Mouse (Mus musculus): Measurements from ENCODE around the gene Stam2.

Stam2 gene

GRCm38 (mm10) chr2:52742256-52743158 lies at the start of gene Stam2:
Gene Stam2, minus strand, starts transcription at chr2:52742281.
- no peak for DNase-seq (ENCODE audit: low read depth, low spot score)

DNA sequence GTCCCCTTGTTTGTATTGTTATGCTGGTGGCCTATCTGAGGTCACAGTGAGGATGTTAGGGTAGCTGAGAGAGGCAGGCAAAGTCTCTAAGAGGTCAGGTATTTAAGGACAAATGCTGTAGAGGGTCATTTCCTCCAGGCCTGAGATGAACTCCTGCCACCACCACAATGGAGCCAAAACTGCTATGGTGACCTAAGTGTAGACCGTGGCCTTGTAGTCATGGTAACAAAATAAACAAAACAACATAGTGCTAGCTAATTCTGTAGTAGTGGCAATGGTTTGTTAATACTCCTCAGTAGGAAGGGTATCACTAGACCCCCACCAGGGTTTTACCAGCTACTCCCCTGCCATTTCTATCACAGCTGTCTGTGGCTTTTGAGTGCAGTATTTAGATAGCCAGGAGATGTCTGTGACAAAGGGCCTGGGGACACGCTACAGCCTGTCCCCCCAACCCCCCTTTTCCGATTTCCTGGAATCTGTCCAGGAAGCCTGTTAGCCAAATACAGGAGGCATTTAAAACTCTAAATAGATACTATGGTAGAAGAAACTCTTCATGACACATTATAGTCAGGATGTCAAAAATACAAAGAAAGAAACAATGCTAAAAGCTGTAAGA lies 43.1 kb upstream of the Stam2 start:
- no peak for DNase-seq (ENCODE audit: low read depth, low spot score)

GRCm38 (mm10) chr2:52779987-52780386 lies 37.9 kb upstream of the Stam2 start:
- DNase-seq (ENCODE audit: low read depth, low spot score) = no peak

- DNase-seq (ENCODE audit: low read depth, low spot score) = no peak
Observed at GRCm38 (mm10) chr2:52779381-52779780, 37.3 kb upstream of the Stam2 start.

DNA sequence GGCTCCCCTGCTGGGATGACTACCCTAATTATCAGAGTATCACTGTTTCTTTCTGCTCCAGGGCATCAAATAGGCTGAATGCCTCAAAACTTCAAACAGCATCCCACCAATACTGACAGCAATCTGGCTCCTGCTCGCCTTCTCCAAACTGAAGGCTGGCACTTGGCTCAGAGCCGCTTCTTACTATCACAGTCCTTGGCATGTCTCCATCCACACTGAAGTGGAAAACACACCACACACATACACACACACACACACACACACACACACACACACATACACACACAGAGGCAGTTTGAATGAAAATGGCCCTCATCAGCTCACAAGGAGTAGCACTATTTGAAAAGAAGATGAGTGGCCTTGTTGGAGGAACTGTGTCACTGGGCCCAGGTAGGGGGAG lies 35.8 kb upstream of the Stam2 start:
- no peak for DNase-seq (ENCODE audit: low read depth, low spot score)

DNA sequence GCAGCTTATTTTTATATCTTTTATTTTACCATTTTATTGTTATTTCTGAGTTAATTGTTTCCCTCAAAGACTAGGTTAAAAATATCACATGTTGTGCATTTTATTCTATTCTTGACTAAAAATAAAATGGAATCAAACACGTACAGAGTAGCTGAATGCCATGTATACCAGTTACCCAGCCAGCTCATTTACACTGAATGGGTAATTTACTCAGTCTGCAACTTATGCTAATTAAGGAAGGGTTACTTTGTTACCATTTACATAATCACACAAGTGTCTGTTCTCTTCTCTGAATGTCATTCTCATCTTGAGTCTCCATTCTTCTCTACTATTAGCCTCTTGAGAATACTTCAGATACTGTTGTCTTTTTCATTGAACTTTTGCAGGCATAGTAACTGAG lies 32.3 kb upstream of the Stam2 start:
- DNase-seq (ENCODE audit: low read depth, low spot score) = no peak

DNA sequence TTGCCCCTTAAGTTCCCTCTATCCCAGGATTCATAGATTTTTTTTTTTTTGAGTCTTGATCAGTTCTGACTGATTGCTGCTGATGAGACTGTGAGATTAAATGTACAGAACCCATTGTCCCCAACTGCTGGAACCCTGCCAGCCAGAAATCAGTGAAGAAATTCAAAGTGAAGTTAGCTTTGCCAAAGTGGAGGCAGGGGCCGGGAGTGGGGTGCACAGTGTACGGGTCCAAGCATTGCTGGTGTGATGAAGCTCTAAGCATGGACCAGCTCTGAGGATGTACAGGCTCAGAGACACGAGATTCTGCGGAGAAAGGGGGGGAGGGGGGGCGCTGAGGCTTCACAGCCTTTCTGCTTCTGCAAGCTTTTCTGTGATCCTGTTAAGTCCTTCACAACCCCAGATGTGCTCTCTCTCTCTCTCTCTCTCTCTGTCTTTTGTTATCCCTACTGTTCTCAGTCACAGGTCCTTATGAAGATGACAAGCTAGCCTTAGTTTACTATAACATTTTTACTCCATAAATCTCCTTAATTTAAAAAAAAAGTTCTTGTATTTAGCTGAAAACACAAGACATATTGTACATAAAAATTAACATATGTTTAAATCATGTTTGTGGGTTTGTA lies 30.8 kb upstream of the Stam2 start:
- no peak for DNase-seq (ENCODE audit: low read depth, low spot score)

GRCm38 (mm10) chr2:52765130-52765529 lies 23.0 kb upstream of the Stam2 start:
- DNase-seq (ENCODE audit: low read depth, low spot score) = no peak

DNA sequence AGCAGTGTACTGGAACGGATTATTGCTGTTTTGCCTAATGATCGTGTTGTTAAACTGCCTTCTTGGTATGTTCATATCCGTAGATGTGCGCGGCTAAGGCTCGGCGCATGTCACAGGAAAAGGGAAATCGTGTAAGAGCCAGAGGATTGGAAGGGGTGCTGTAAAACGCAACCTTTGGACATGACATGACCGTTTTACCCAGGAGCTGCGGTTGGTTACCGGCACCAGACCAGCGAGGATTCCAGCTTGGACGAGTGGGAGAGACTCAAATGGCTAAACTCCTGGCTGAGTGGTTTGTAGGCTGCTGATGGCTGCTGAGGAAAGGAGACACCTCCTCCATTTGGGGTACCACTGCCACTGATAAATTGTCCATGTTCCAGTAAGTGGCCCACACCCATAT lies 21.8 kb upstream of the Stam2 start:
- DNase-seq (ENCODE audit: low read depth, low spot score) = no peak

- DNase-seq (ENCODE audit: low read depth, low spot score) = peak; percentile 35
Observed at GRCm38 (mm10) chr2:52763040-52763736, 21.1 kb upstream of the Stam2 start.

- no peak for DNase-seq (ENCODE audit: low read depth, low spot score)
Observed at GRCm38 (mm10) chr2:52762529-52762928, 20.4 kb upstream of the Stam2 start.

DNA sequence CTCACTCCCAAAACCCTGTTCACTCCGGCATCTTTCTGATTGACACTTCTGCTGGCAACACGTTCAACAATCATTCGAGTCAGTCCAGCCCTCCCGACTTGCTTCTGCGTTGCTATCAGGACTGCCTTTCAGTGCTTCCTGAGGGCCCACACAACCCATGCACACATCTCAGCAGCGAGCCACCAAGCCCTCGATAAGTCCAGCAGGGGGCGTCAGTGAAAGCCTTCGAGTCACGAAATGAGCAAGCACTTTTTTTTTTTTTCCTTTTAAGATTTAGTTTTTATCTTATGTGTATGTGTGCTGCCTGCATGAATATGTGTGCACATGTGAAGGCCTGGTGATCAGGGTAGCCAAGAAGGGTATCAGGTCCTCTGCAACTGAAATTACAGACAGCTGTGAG lies 16.5 kb upstream of the Stam2 start:
- DNase-seq (ENCODE audit: low read depth, low spot score) = no peak

DNA sequence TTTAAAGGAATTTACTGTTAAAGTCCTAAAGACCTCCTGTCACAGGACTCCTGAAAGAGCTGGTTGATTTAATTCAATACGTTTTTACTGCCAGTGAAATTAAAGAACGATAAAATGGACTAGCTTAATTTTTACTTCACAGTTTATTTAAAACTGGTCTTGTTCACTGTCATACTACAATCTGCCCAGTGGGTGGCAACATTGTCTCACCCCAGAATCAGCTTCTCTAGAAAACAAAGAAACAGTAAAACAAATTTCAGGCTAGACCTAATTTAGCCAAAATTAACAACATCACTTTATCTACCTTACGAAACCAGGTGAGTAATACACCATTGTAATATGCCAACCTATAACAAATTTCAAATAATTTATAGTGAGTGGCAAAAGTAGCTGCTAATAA lies 14.6 kb upstream of the Stam2 start:
- no peak for DNase-seq (ENCODE audit: low read depth, low spot score)

- DNase-seq (ENCODE audit: low read depth, low spot score) = no peak
Observed at GRCm38 (mm10) chr2:52753573-52754317, 11.7 kb upstream of the Stam2 start.

DNA sequence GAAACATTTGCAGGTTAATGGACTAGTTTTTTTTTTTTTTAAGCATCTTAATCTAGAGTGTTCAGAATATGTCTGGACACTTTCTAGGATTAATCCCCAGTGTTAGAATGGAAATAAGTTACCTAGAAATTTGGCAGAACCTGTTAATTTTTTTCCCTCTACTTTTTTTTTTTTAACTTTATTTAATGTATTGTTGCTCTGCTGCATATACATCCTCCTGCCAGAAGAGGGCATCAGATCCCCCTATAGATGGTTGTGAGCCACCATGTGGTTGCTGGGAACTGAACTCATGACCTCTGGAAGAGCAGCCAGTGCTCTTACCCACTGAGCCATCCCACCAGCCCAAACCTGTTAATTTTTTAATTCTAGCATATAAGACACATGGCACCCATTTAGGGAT lies 2.0 kb upstream of the Stam2 start:
- DNase-seq (ENCODE audit: low read depth, low spot score) = no peak

DNA sequence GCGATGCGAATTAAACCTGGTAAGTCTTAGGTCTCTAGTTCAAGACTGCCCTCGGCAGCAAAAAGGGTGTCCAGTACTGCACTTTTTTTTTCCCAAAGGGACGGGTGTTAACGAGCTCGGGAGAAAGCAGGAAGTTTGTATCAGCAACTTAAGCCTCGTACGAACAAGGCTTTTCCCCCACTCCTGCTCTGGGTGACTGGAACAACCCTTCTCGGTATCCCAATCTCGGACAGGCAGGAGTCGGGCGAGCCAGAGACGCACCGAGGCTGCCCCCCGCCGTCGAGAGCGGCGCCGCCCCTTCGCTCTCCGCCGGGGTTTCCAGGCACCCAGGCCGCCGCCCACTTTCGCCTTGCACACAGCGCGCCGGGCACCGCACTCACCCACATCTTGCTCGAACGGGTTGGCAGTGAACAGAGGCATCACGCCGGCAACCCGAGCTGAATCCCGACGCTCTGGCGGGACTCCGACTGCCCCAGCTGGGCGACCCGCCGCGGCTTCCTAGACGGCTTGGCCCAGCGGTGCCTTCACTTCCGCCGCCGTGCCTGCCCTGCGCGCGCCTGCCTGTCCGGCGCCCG lies 313 bp downstream of the Stam2 start:
- DNase-seq (ENCODE audit: low read depth, low spot score) = no peak

DNA sequence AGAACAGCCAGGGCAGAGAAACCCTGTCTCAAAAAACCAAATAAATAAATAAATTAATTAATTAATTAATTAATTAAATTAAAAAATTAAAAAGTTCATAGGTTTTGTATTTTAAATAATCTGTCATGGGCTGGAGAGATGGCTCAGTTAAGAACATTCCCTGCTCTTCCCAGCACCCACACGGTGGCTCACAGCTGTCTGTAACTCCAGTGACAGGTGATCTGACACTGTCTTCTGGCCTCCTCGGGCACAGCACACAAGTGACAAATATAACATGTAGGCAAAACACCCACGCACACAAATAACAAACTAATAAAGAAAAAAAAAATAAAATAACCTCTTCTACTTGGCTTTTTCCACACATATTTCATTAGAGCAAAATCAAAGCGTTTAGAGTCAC lies 1.5 kb downstream of the Stam2 start:
- no peak for DNase-seq (ENCODE audit: low read depth, low spot score)

- DNase-seq (ENCODE audit: low read depth, low spot score) = no peak
Observed at GRCm38 (mm10) chr2:52734504-52734903, 7.6 kb downstream of the Stam2 start.

DNA sequence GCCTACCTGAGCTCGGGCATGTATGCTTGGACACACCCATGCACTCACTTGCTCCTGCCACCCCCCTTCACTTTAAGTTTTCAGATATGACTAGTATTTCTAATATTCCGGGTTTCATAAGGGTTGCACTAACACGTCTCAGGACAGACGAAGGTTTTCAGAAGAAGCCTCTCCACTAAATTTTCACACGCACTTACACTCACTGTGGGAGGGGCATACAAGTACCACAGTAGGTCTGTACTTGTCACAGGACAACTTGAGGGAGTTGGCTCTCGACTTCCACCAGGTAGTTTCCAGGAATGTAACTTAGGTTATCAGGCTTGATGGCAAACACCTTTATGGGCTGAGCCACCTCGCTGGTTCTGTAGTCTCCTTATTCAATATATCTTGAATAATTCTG lies 8.4 kb downstream of the Stam2 start:
- DNase-seq (ENCODE audit: low read depth, low spot score) = no peak

- DNase-seq (ENCODE audit: low read depth, low spot score) = no peak
Observed at GRCm38 (mm10) chr2:52732611-52733010, 9.5 kb downstream of the Stam2 start.

GRCm38 (mm10) chr2:52732001-52732400 lies 10.1 kb downstream of the Stam2 start:
- DNase-seq (ENCODE audit: low read depth, low spot score) = no peak
